In genomic region chr8:120537207-120537817, GRCm38 (mm10) we compare ENCODE assay signal across 8 mouse cellular contexts. TPM values are rescaled to one million over a fixed set of nuclear protein-coding genes. Genes with fewer than 3 reads are reported as not detected.
DNase-seq lines count a peak whose midpoint lies in the region; ATAC-seq and TF ChIP-seq lines count a peak whose summit lies in the region.

No protein-coding gene starts in this region.

- H3K4me2 ChIP-seq in liver, embryonic 14.5 days (ENCODE audit: low read depth) = peak overlapping the region; percentile 93
- H3K4me2 ChIP-seq in stomach, embryonic 15.5 days = peak overlapping the region; percentile 99

- TF ChIP-seq EP300 in liver, embryonic 14.5 days (IDR thresholded peaks at IDR 0.05; ENCODE audit: low read depth) = no peak

- H3K36me3 ChIP-seq in liver, embryonic 14.5 days (replicated peaks; ENCODE audit: control insufficient read depth, insufficient read depth, low read depth) = no peaks in the 10 kb centered on the region
- no peaks in the 10 kb centered on the region for H3K36me3 ChIP-seq in stomach, embryonic 15.5 days

- peaks cover 2% of the 10 kb centered on the region; the same call in 1 of the 2 replicates for H3K4me1 ChIP-seq in cortical plate, adult 2 months (ENCODE audit: control insufficient read depth, insufficient read depth, low read length)
- H3K4me1 ChIP-seq in liver, embryonic 14.5 days (replicated peaks; ENCODE audit: control insufficient read depth in 2 of 2, insufficient read depth in 2 of 2, low read length in 1 of 2) = peaks cover 54 to 55% of the 10 kb centered on the region in 2 experiments
- peaks cover 84% of the 10 kb centered on the region for H3K4me1 ChIP-seq in stomach, embryonic 15.5 days

- peak overlapping the region; percentile 85 for H3K9ac ChIP-seq in liver, embryonic 14.5 days (replicated peaks)
- peak overlapping the region; percentile 69 for H3K9ac ChIP-seq in stomach, embryonic 15.5 days

- TF ChIP-seq POLR2A in cortical plate, adult 2 months (IDR thresholded peaks at IDR 0.05; ENCODE audit: extremely low read depth, insufficient read depth, low read length) = no peak

- peak overlapping the region; percentile 45 for H3K4me3 ChIP-seq in cortical plate, adult 2 months (ENCODE audit: insufficient read depth, low read length)
- peak overlapping the region; percentile 73 to 88 for H3K4me3 ChIP-seq in liver, embryonic 14.5 days (ENCODE audit: insufficient read depth in 1 of 2, low read depth in 2 of 2, low read length in 2 of 2)
- H3K4me3 ChIP-seq in stomach, embryonic 15.5 days (replicated peaks) = peak overlapping the region; percentile 63

- WGBS in liver, embryonic 14.5 days (ENCODE audit: insufficient replicate concordance) = under 1% methylated on average over 67 of the region's 79 CpGs
- under 1% methylated on average over 79 of the region's 79 CpGs for WGBS in stomach, embryonic 15.5 days

- peak; percentile 80 for ATAC-seq in liver, embryonic 14.5 days (ENCODE audit: insufficient read depth)
- ATAC-seq in stomach, embryonic 15.5 days (ENCODE audit: insufficient read depth, low FRiP score, low read depth) = peak; percentile 80

- peak overlapping the region; percentile 71 for H3K27ac ChIP-seq in cortical plate, adult 2 months (ENCODE audit: insufficient read depth, low read length)
- H3K27ac ChIP-seq in liver, embryonic 14.5 days = peak overlapping the region; percentile 78
- peak overlapping the region; percentile 94 for H3K27ac ChIP-seq in stomach, embryonic 15.5 days

- DNase-seq in right cerebral cortex, adult 18-20 months = peak; percentile 71
- DNase-seq in right cerebral cortex, postnatal 36 days (ENCODE audit: low spot score in 2 of 2) = no peak
- peak; percentile 83 to 91 for DNase-seq in heart, adult 18-20 months
- DNase-seq in kidney, adult 11 months = peak; percentile 91
- DNase-seq in liver, embryonic 14.5 days (ENCODE audit: low read depth in 3 of 3, low spot score in 3 of 3) = peak; percentile 84 to 90 (median 85)
- DNase-seq in neural tube, embryonic 10.5 days (ENCODE audit: extremely low spot score, low spot score) = peak; percentile 90

- no peaks in the 10 kb centered on the region for H3K9me3 ChIP-seq in liver, embryonic 14.5 days (ENCODE audit: control insufficient read depth, low read length)
- no peaks in the 10 kb centered on the region for H3K9me3 ChIP-seq in stomach, embryonic 15.5 days

- no peak for TF ChIP-seq CTCF in cortical plate, adult 2 months (IDR thresholded peaks at IDR 0.05; ENCODE audit: extremely low read depth, insufficient read depth, low read length)
- no peak for TF ChIP-seq CTCF in liver, embryonic 14.5 days (IDR thresholded peaks at IDR 0.05; ENCODE audit: low read depth)

- H3K27me3 ChIP-seq in liver, embryonic 14.5 days (ENCODE audit: control insufficient read depth, insufficient read depth, low read length) = no peaks in the 10 kb centered on the region
- no peaks in the 10 kb centered on the region for H3K27me3 ChIP-seq in stomach, embryonic 15.5 days (replicated peaks)

RNA-seq across cellular contexts. Expression of gene Gins2, which starts 51.8 kb away (rescaled TPM):
- 2.2 and 2.4 TPM in 2 replicates for polyA plus RNA-seq in cortical plate, adult 2 months (2012; rRNA removed)
- 1 to 10 TPM in 1 of 2 experiments, under 1 TPM in 1; 0.98 to 1.8 TPM for total RNA-seq in heart, adult 18-20 months (2021)
- 31.5 and 37.5 TPM in 2 replicates for polyA plus RNA-seq in liver, embryonic 14.5 days (2012; rRNA removed)
- 63.4 and 63.7 TPM in 2 replicates for polyA plus RNA-seq in liver, embryonic 14.5 days (2014; fragmentation: Nextera tagmentation; extraction: Ambion mirVana)
- polyA plus RNA-seq in stomach, embryonic 15.5 days (2015; fragmentation: Nextera tagmentation; extraction: Ambion mirVana) = 88.1 and 94.7 TPM in 2 replicates

Comparison
In these comparisons a context has a peak if more than half of its experiments do, and no peak if none do; other contexts are left out.
1. DNase-seq: peak in right cerebral cortex, adult 18-20 months (single experiment), heart, adult 18-20 months (2 of 2), kidney, adult 11 months (single experiment), liver, embryonic 14.5 days (3 of 3) and neural tube, embryonic 10.5 days (single experiment); none in right cerebral cortex, postnatal 36 days (0 of 2).
2. Peak in every context shown above with its lines, with median percentiles within 50 percentile points of each other: H3K27ac ChIP-seq and H3K4me3 ChIP-seq.